11 mouse cellular contexts compared by ENCODE assay signal in genomic region chr4:43425197-43425596, GRCm38 (mm10). TPM values are rescaled to one million over a fixed set of nuclear protein-coding genes. Genes with fewer than 3 reads are reported as not detected.
DNase-seq lines count a peak whose midpoint lies in the region; ATAC-seq lines count a peak whose summit lies in the region.
"Had no signal": no experiment of that assay in that cellular context is flagged by ENCODE, and none has a peak within 500 bp of the region (broad histone marks: within the 10 kb centered on the region; RNA-seq: fewer than 3 reads in every experiment).

No protein-coding gene starts in this region.

- 23% methylated on average over 14 of the region's 14 CpGs for WGBS in forebrain, embryonic 12.5 days
- WGBS in forebrain, embryonic 16.5 days: 30% methylated on average over 14 of the region's 14 CpGs
- 18% methylated on average over 14 of the region's 14 CpGs for WGBS in midbrain, embryonic 11.5 days
- 20% methylated on average over 14 of the region's 14 CpGs for WGBS in midbrain, embryonic 15.5 days
- WGBS in intestine, embryonic 15.5 days: 43% methylated on average over 14 of the region's 14 CpGs
- WGBS in neural tube, embryonic 13.5 days: 21% methylated on average over 14 of the region's 14 CpGs

- peak; percentile 83 for DNase-seq in midbrain, embryonic 11.5 days (ENCODE audit: low spot score, missing footprints)
- no peak for DNase-seq in layer of hippocampus, adult 9-10 months (ENCODE audit: low spot score)
- no peak for DNase-seq in layer of hippocampus, adult 18-20 months (ENCODE audit: low spot score in 2 of 2)
- DNase-seq: lung, postnatal 10 days had no signal

- peak overlapping the region; percentile 20 for H3K4me2 ChIP-seq in forebrain, embryonic 12.5 days
- H3K4me2 ChIP-seq in forebrain, embryonic 16.5 days (ENCODE audit: low read length): no peak overlapping the region
- H3K4me2 ChIP-seq in midbrain, embryonic 11.5 days: peak overlapping the region; percentile 19
- no peak overlapping the region for H3K4me2 ChIP-seq in midbrain, embryonic 15.5 days
- H3K4me2 ChIP-seq in intestine, embryonic 15.5 days (replicated peaks): peak overlapping the region; percentile 44
- no peak overlapping the region for H3K4me2 ChIP-seq in neural tube, embryonic 13.5 days

- H3K9ac ChIP-seq in forebrain, embryonic 12.5 days: 0 out of 2 replicates have a peak overlapping the region, but pooled peaks have one; percentile 9
- no peak overlapping the region for H3K9ac ChIP-seq in forebrain, embryonic 16.5 days (replicated peaks; ENCODE audit: low read depth, low read length)
- peak overlapping the region; percentile 39 for H3K9ac ChIP-seq in midbrain, embryonic 11.5 days (ENCODE audit: low read length)
- no peak overlapping the region for H3K9ac ChIP-seq in midbrain, embryonic 15.5 days
- no peak overlapping the region for H3K9ac ChIP-seq in intestine, embryonic 15.5 days
- peak overlapping the region; percentile 50 for H3K9ac ChIP-seq in neural tube, embryonic 13.5 days

- no peak for ATAC-seq in forebrain, embryonic 12.5 days (ENCODE audit: low FRiP score)
- no peak for ATAC-seq in forebrain, embryonic 16.5 days
- ATAC-seq in midbrain, embryonic 11.5 days (ENCODE audit: low FRiP score): no peak
- no peak for ATAC-seq in midbrain, embryonic 15.5 days (replicated peaks)
- ATAC-seq in intestine, embryonic 15.5 days: no peak
- no peak for ATAC-seq in neural tube, embryonic 13.5 days (ENCODE audit: low read depth)

- H3K27ac ChIP-seq in forebrain, embryonic 12.5 days: no peak overlapping the region
- no peak overlapping the region for H3K27ac ChIP-seq in forebrain, embryonic 16.5 days (ENCODE audit: low read length)
- H3K27ac ChIP-seq in midbrain, embryonic 11.5 days (ENCODE audit: low read depth, low read length): no peak overlapping the region
- no peak overlapping the region for H3K27ac ChIP-seq in midbrain, embryonic 15.5 days
- no peak overlapping the region for H3K27ac ChIP-seq in intestine, embryonic 15.5 days
- no peak overlapping the region for H3K27ac ChIP-seq in neural tube, embryonic 13.5 days (replicated peaks)
- H3K27ac ChIP-seq: heart, adult 2 months had no signal

- peaks cover 38% of the 10 kb centered on the region for H3K4me1 ChIP-seq in forebrain, embryonic 12.5 days
- H3K4me1 ChIP-seq in forebrain, embryonic 16.5 days (replicated peaks; ENCODE audit: control insufficient read depth, insufficient read depth, low read length): peaks cover 7% of the 10 kb centered on the region; the same call in 1 of the 2 replicates
- H3K4me1 ChIP-seq in midbrain, embryonic 11.5 days (ENCODE audit: control insufficient read depth, insufficient read depth, low read length): peaks cover 13% of the 10 kb centered on the region
- H3K4me1 ChIP-seq in midbrain, embryonic 15.5 days: peaks cover 14% of the 10 kb centered on the region
- peaks cover 14% of the 10 kb centered on the region for H3K4me1 ChIP-seq in intestine, embryonic 15.5 days (replicated peaks)
- peaks cover 41% of the 10 kb centered on the region for H3K4me1 ChIP-seq in neural tube, embryonic 13.5 days (replicated peaks)

- peaks cover 57% of the 10 kb centered on the region for H3K36me3 ChIP-seq in forebrain, embryonic 12.5 days (replicated peaks)
- H3K36me3 ChIP-seq in forebrain, embryonic 16.5 days (ENCODE audit: control insufficient read depth, insufficient read depth): peaks cover 42% of the 10 kb centered on the region
- H3K36me3 ChIP-seq in midbrain, embryonic 11.5 days (ENCODE audit: control insufficient read depth, insufficient read depth, low read length): peaks cover 4% of the 10 kb centered on the region; the same call in 1 of the 2 replicates
- peaks cover 51% of the 10 kb centered on the region for H3K36me3 ChIP-seq in midbrain, embryonic 15.5 days (replicated peaks)
- peaks cover 43% of the 10 kb centered on the region for H3K36me3 ChIP-seq in intestine, embryonic 15.5 days
- peaks cover 65% of the 10 kb centered on the region for H3K36me3 ChIP-seq in neural tube, embryonic 13.5 days

- H3K4me3 ChIP-seq in forebrain, embryonic 12.5 days (replicated peaks): peak overlapping the region; percentile 10; the same call in 1 of the 2 replicates
- H3K4me3 ChIP-seq in forebrain, embryonic 16.5 days (replicated peaks; ENCODE audit: low read length): no peak overlapping the region
- no peak overlapping the region for H3K4me3 ChIP-seq in midbrain, embryonic 11.5 days (ENCODE audit: low read depth, low read length)
- H3K4me3 ChIP-seq in midbrain, embryonic 15.5 days: no peak overlapping the region
- H3K4me3 ChIP-seq in intestine, embryonic 15.5 days (replicated peaks): peak overlapping the region; percentile 5; the same call in 1 of the 2 replicates
- no peak overlapping the region for H3K4me3 ChIP-seq in neural tube, embryonic 13.5 days
- H3K4me3 ChIP-seq: heart, adult 2 months had no signal

- no peaks in the 10 kb centered on the region for H3K9me3 ChIP-seq in forebrain, embryonic 12.5 days
- no peaks in the 10 kb centered on the region for H3K9me3 ChIP-seq in forebrain, embryonic 16.5 days (ENCODE audit: control insufficient read depth, low read length)
- no peaks in the 10 kb centered on the region for H3K9me3 ChIP-seq in midbrain, embryonic 11.5 days (ENCODE audit: control insufficient read depth, low read length)
- no peaks in the 10 kb centered on the region for H3K9me3 ChIP-seq in midbrain, embryonic 15.5 days
- H3K9me3 ChIP-seq in intestine, embryonic 15.5 days: no peaks in the 10 kb centered on the region
- H3K9me3 ChIP-seq in neural tube, embryonic 13.5 days: no peaks in the 10 kb centered on the region

- H3K27me3 ChIP-seq in forebrain, embryonic 12.5 days: peaks cover 61% of the 10 kb centered on the region
- peaks cover 11% of the 10 kb centered on the region; the same call in 1 of the 2 replicates for H3K27me3 ChIP-seq in forebrain, embryonic 16.5 days (replicated peaks; ENCODE audit: control insufficient read depth, insufficient read depth, low read length)
- peaks cover 45% of the 10 kb centered on the region for H3K27me3 ChIP-seq in midbrain, embryonic 11.5 days (ENCODE audit: control insufficient read depth, insufficient read depth, low read length)
- peaks cover 27% of the 10 kb centered on the region for H3K27me3 ChIP-seq in midbrain, embryonic 15.5 days (replicated peaks)
- peaks cover 18% of the 10 kb centered on the region; the same call in 1 of the 2 replicates for H3K27me3 ChIP-seq in intestine, embryonic 15.5 days (replicated peaks)
- peaks cover 59% of the 10 kb centered on the region for H3K27me3 ChIP-seq in neural tube, embryonic 13.5 days

RNA-seq across cellular contexts. Expression of gene Fam166b, which starts 3.7 kb away (rescaled TPM):
- polyA plus RNA-seq in forebrain, embryonic 12.5 days (2016; fragmentation: Nextera tagmentation; extraction: Ambion mirVana): 0.23 TPM in 1 of 2 replicates, not detected in the other
- 0.47 and 0.68 TPM in 2 replicates for polyA plus RNA-seq in forebrain, embryonic 16.5 days (2015; fragmentation: Nextera tagmentation; extraction: Ambion mirVana)
- 0.54 and 0.59 TPM in 2 replicates for polyA plus RNA-seq in midbrain, embryonic 11.5 days (2014; fragmentation: Nextera tagmentation; extraction: Ambion mirVana)
- 0.52 and 1.7 TPM in 2 replicates for polyA plus RNA-seq in midbrain, embryonic 15.5 days (2015; fragmentation: Nextera tagmentation; extraction: Ambion mirVana)
- polyA plus RNA-seq in intestine, embryonic 15.5 days (2015; fragmentation: Nextera tagmentation; extraction: Ambion mirVana): 0.28 TPM in 1 of 2 replicates, not detected in the other
- polyA plus RNA-seq in neural tube, embryonic 13.5 days (2015; fragmentation: Nextera tagmentation; extraction: Ambion mirVana): 0.32 and 0.59 TPM in 2 replicates
- total RNA-seq in layer of hippocampus, adult 18-20 months (2021): under 1 TPM; 0.54 to 0.81 TPM
- total RNA-seq: heart, adult 2 months had no signal

RNA-seq across cellular contexts. Expression of gene Tesk1, which starts 16.5 kb away (rescaled TPM):
- 10.5 and 12.6 TPM in 2 replicates for polyA plus RNA-seq in forebrain, embryonic 12.5 days (2016; fragmentation: Nextera tagmentation; extraction: Ambion mirVana)
- polyA plus RNA-seq in forebrain, embryonic 16.5 days (2015; fragmentation: Nextera tagmentation; extraction: Ambion mirVana): 7.5 and 8.6 TPM in 2 replicates
- polyA plus RNA-seq in midbrain, embryonic 11.5 days (2014; fragmentation: Nextera tagmentation; extraction: Ambion mirVana): 7.2 and 7.3 TPM in 2 replicates
- polyA plus RNA-seq in midbrain, embryonic 15.5 days (2015; fragmentation: Nextera tagmentation; extraction: Ambion mirVana): 16.7 and 17.1 TPM in 2 replicates
- 6.8 and 7.9 TPM in 2 replicates for polyA plus RNA-seq in intestine, embryonic 15.5 days (2015; fragmentation: Nextera tagmentation; extraction: Ambion mirVana)
- 10.8 and 14.4 TPM in 2 replicates for polyA plus RNA-seq in neural tube, embryonic 13.5 days (2015; fragmentation: Nextera tagmentation; extraction: Ambion mirVana)
- total RNA-seq in layer of hippocampus, adult 18-20 months (2021): 10 to 100 TPM; 83.3 to 89.9 TPM

RNA-seq across cellular contexts. Expression of gene Cd72, which starts 29.2 kb away (rescaled TPM):
- 2.9 and 3.8 TPM in 2 replicates for polyA plus RNA-seq in forebrain, embryonic 12.5 days (2016; fragmentation: Nextera tagmentation; extraction: Ambion mirVana)
- polyA plus RNA-seq in forebrain, embryonic 16.5 days (2015; fragmentation: Nextera tagmentation; extraction: Ambion mirVana): 3.6 and 6.5 TPM in 2 replicates
- 2.9 and 3.4 TPM in 2 replicates for polyA plus RNA-seq in midbrain, embryonic 11.5 days (2014; fragmentation: Nextera tagmentation; extraction: Ambion mirVana)
- 6.0 and 6.6 TPM in 2 replicates for polyA plus RNA-seq in midbrain, embryonic 15.5 days (2015; fragmentation: Nextera tagmentation; extraction: Ambion mirVana)
- polyA plus RNA-seq in intestine, embryonic 15.5 days (2015; fragmentation: Nextera tagmentation; extraction: Ambion mirVana): 2.7 and 2.9 TPM in 2 replicates
- polyA plus RNA-seq in neural tube, embryonic 13.5 days (2015; fragmentation: Nextera tagmentation; extraction: Ambion mirVana): 2.8 and 3.7 TPM in 2 replicates
- not detected for total RNA-seq in layer of hippocampus, adult 18-20 months (2021)

RNA-seq across cellular contexts. Expression of gene Rusc2, which starts 43.4 kb away (rescaled TPM):
- 37.6 and 44.9 TPM in 2 replicates for polyA plus RNA-seq in forebrain, embryonic 12.5 days (2016; fragmentation: Nextera tagmentation; extraction: Ambion mirVana)
- 64.6 and 74.8 TPM in 2 replicates for polyA plus RNA-seq in forebrain, embryonic 16.5 days (2015; fragmentation: Nextera tagmentation; extraction: Ambion mirVana)
- 13.7 TPM in 2 replicates for polyA plus RNA-seq in midbrain, embryonic 11.5 days (2014; fragmentation: Nextera tagmentation; extraction: Ambion mirVana)
- polyA plus RNA-seq in midbrain, embryonic 15.5 days (2015; fragmentation: Nextera tagmentation; extraction: Ambion mirVana): 104 and 107 TPM in 2 replicates
- polyA plus RNA-seq in intestine, embryonic 15.5 days (2015; fragmentation: Nextera tagmentation; extraction: Ambion mirVana): 13.1 and 14.0 TPM in 2 replicates
- polyA plus RNA-seq in neural tube, embryonic 13.5 days (2015; fragmentation: Nextera tagmentation; extraction: Ambion mirVana): 74.5 and 79.3 TPM in 2 replicates
- total RNA-seq in layer of hippocampus, adult 18-20 months (2021): 100 to 1,000 TPM; 119 to 124 TPM

RNA-seq across cellular contexts. Expression of gene Sit1, which starts 58.3 kb away (rescaled TPM):
- not detected in 2 replicates for polyA plus RNA-seq in forebrain, embryonic 12.5 days (2016; fragmentation: Nextera tagmentation; extraction: Ambion mirVana)
- not detected in 2 replicates for polyA plus RNA-seq in forebrain, embryonic 16.5 days (2015; fragmentation: Nextera tagmentation; extraction: Ambion mirVana)
- not detected in 2 replicates for polyA plus RNA-seq in midbrain, embryonic 11.5 days (2014; fragmentation: Nextera tagmentation; extraction: Ambion mirVana)
- polyA plus RNA-seq in midbrain, embryonic 15.5 days (2015; fragmentation: Nextera tagmentation; extraction: Ambion mirVana): not detected in 2 replicates
- not detected in 2 replicates for polyA plus RNA-seq in intestine, embryonic 15.5 days (2015; fragmentation: Nextera tagmentation; extraction: Ambion mirVana)
- not detected in 2 replicates for polyA plus RNA-seq in neural tube, embryonic 13.5 days (2015; fragmentation: Nextera tagmentation; extraction: Ambion mirVana)
- total RNA-seq in layer of hippocampus, adult 18-20 months (2021): not detected
- polyA plus RNA-seq: C2C12; heart, adult 2 months had no signal

Comparison
In these comparisons a context has a peak if more than half of its experiments do, and no peak if none do; other contexts are left out.
1. H3K4me2 ChIP-seq: peak in forebrain, embryonic 12.5 days (single experiment), midbrain, embryonic 11.5 days (single experiment) and intestine, embryonic 15.5 days (single experiment); none in forebrain, embryonic 16.5 days (single experiment), midbrain, embryonic 15.5 days (single experiment) and neural tube, embryonic 13.5 days (single experiment).
2. H3K4me3 ChIP-seq: peak in forebrain, embryonic 12.5 days (single experiment) and intestine, embryonic 15.5 days (single experiment); none in forebrain, embryonic 16.5 days (single experiment), midbrain, embryonic 11.5 days (single experiment), midbrain, embryonic 15.5 days (single experiment) and neural tube, embryonic 13.5 days (single experiment).
3. H3K9ac ChIP-seq: peak in forebrain, embryonic 12.5 days (single experiment), midbrain, embryonic 11.5 days (single experiment) and neural tube, embryonic 13.5 days (single experiment); none in forebrain, embryonic 16.5 days (single experiment), midbrain, embryonic 15.5 days (single experiment) and intestine, embryonic 15.5 days (single experiment).